Mouse (Mus musculus): Measurements from ENCODE around the gene Rassf7.
A peak's percentile ranks its signal among the peaks of the same experiment; 100 is the strongest.

The Rassf7 gene

GRCm38 (mm10) chr7:141198121-141198520 is 17.5 kb upstream of the Rassf7 start:
- DNase-seq: no peak

DNA sequence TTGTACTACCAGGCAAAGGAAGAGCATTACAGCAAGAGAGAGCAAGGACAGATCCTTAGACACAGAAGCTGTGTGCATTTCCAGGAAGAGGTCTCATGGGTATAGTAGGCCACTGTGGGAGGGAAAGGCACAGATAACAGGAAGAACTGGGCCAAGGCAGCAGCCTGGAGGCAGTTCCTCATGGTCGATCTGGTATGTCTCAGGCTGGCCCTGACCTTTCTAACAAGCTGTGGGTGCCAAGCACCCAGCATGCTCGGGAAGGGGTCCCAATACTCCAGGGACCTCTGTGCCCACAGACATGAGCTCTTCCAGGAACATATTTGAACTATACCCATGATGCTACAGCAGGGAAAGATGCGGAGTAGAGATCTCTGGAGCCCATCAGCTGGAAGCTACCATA is 11.1 kb upstream of the Rassf7 start:
- no peak for DNase-seq

DNA sequence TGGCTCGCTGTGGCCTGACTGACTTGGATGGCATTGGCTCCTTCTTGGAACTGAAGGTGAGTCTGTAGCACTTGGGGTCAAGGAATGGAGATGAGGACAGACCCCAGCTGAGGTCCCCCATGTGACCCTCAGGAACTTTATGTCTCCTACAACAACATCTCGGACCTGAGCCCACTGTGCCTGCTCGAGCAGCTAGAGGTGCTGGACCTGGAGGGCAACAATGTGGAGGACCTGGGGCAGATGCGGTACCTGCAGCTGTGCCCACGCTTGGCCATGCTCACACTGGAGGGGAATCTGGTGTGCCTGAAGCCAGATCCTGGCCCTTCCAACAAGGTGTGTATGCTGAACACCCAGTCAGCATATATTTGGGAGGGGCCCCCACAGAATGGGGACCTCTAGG is 10.2 kb upstream of the Rassf7 start:
- DNase-seq: peak in 1 of 2 experiments; percentile 31

GRCm38 (mm10) chr7:141206182-141206937 is 9.3 kb upstream of the Rassf7 start:
- peak in 1 of 2 experiments; percentile 33 for DNase-seq

GRCm38 (mm10) chr7:141209526-141209925 is 6.1 kb upstream of the Rassf7 start:
- no peak for DNase-seq

GRCm38 (mm10) chr7:141210137-141210536 is 5.5 kb upstream of the Rassf7 start:
- peak in 1 of 2 experiments; percentile 33 for DNase-seq

- peak in 1 of 2 experiments; percentile 28 for DNase-seq
Observed at GRCm38 (mm10) chr7:141210606-141211131, 5.0 kb upstream of the Rassf7 start.

DNA sequence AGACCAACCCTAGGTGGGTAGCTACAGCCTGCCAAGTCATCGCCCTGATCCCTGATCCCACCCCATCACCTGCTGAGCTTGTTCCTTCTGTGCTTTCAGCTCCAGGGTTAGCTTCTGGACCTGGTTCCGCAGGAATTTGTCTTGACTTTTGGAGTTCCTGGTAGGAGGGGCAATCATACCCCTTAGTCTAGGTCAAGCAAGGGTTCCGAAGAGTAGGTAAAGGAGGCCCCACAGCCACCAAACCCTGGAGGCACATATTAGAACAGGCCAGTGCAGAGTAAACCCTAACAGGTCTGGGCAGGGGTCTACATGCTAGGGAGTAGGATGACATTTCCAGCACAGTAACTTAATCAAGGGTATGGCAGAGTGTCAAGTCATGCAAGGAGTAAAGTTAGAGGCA is 2.5 kb upstream of the Rassf7 start:
- no peak for DNase-seq

DNA sequence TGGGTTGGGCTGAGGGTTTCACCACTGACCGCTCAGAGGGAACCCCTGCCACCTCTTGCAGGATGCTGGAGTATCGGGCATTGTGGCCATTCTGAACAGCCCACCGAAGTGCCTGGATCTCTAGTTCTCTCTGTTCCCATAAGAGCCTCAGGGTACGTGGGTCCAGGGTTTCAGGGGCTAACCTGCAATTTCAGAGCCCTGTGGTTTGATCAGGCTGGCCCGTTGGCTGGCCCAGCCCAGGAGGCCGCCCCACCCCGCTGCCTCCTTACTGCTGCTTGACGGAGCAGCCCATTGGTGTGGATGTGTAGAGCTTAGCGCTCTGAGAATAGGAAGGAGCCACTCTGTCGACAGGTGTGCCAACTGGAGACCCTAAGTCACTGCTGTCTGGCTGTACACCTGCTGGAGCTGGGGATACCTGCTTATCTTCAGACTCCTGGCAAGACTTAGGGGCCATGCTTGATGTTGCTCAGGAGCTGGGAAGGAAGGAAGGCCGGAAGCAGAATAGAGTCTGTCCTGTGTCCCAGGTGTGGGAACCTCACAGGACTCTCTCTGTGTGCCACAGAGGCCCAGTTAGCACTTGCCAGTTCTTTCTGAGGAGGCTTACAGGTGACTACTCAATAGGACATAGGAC is 1.9 kb upstream of the Rassf7 start, which contains the start of gene Lmntd2:
Lmntd2 (minus strand) TSS at position 476 of the 631 bp plus-strand sequence.
- no peak for DNase-seq

GRCm38 (mm10) chr7:141214310-141214709 is 1.4 kb upstream of the Rassf7 start:
- DNase-seq: no peak

- peak; percentile 92 to 97 for DNase-seq
Observed at GRCm38 (mm10) chr7:141215880-141216733, 447 bp downstream of the Rassf7 start.

DNA sequence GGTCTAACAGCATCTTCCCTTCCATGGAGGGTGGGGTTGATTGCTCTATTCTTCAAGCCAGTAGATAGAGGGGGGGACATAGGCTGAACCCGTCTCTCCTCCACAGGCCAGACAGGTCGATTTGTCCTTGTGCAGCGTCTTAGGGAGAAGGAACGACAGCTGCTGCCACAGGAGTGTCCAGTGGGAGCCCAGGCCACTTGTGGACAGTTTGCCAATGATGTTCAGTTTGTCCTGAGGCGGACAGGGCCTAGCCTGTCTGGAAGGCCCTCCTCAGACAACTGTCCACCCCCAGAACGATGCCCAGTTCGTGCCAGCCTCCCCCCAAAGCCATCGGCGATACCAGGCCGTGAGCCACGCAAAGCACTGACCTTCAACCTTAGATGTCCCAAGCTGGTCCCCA is 1.2 kb downstream of the Rassf7 start:
- DNase-seq: no peak

GRCm38 (mm10) chr7:141217343-141218013 is 1.8 kb downstream of the Rassf7 start:
- peak in 1 of 2 experiments; percentile 58 for DNase-seq

DNA sequence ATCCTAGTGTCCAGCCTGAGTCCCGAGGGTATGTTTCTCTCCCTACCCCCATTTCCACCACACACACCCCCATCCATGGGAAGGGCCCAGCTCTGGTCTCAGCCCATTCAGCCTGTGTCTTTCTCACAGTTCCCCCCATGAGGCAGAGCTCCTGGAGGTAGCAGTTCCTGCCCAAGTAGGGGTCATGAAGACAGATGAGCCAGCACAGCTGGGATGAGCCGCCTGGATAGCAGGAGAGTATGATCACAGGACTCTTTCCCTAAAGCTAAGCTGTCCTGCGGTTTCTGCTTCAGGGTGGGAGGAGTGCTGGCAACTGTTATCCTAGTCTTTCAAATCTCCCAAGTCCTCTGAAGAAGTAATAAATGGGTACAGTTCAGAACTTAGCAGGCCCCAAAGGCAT is 2.5 kb downstream of the Rassf7 start:
- DNase-seq: no peak

- no peak for DNase-seq
Observed at GRCm38 (mm10) chr7:141218557-141219133, 3.0 kb downstream of the Rassf7 start.

- no peak for DNase-seq
Observed at GRCm38 (mm10) chr7:141219558-141220099, 4.0 kb downstream of the Rassf7 start.

DNA sequence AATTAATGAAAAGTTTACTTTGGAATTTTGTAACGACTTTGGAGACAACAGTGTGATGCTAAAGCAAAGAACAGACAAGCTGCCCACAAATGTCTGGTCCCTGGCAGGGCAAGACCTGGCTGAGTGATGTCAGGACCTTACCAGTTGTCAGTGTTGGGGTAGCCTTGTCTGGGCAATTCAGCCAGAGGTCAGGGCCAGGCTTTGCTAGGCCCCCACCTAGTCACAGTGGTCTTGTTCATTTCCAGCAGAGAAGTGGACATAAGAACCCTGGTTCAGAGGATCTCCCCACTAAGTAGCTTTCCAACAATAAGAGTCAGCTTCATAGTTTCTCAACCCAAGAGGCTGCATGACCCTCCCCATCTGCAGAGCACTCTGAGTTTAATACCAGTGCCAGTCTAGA is 4.7 kb downstream of the Rassf7 start:
- DNase-seq: no peak

- peak; percentile 96 to 99 for DNase-seq
Observed at GRCm38 (mm10) chr7:141221249-141222125, 5.8 kb downstream of the Rassf7 start.

- no peak for DNase-seq
Observed at GRCm38 (mm10) chr7:141222126-141222467, 6.4 kb downstream of the Rassf7 start.

DNA sequence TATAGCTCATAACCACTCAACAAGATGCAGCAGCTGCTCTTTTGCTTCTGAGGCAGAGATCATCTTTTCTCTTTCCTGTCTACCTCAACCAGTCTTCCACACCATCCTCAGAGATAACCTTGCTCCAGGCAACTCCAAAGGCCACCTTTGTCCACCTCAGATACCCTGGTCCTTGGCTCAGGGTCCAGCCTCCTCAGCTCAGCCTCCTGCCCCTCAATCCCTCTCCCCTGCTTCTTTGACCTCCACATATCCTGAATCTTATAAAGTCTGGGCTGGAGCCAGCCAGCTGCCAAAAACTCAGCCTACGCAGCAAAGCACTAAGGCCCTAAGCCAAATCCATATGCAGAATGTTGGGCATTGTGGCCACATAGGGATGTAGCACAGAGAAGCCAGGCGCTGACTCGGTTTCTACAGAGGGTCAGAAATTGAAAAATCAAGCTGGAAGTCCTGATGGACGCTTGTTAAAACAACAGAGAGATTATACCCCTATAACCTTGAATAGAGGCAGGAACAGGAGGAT is 7.1 kb downstream of the Rassf7 start:
- DNase-seq: no peak

DNA sequence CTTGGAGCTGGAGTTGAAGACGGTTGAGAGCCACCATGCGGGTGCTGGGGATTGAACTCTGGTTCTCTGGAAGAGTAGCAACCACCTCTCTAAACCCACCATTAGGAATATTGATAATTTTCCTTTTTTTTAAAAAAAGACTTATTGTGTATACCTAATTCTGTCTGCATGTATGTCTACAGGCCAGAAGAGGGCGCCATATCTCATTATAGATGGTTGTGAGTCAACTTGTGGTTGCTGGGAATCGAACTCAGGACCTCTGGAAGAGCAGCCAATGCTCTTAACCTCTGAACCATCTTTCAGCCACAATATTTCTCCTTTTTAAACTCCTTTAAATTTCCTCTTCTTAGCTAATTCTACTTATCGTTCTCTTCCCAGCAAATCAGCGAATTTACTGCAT is 10.9 kb downstream of the Rassf7 start:
- no peak for DNase-seq

All from kidney, postnatal 25 days (tissue).